Mouse (Mus musculus) neural tube, embryonic 14.5 days (tissue): Measurements from ENCODE around the gene Creg2. TPM values are rescaled to one million over a fixed set of nuclear protein-coding genes. Genes with fewer than 3 reads are reported as not detected.
"Not testable (repeated sequence)": the region's sequence is repeated elsewhere in the genome, so short reads cannot be mapped to it uniquely, and the experiment has no call there.

Experiments
- ATAC-seq: fragments of 200-750 bp; cut with Nextera tagmentation; 2 replicates; pipeline ENCODE4 v1.8.0; 2017; ENCODE audit warnings: low read depth, mild to moderate bottlenecking, moderate TSS enrichment, moderate library complexity
- H3K27ac ChIP-seq: fragments of 300-500 bp; sonication (generic); 2 replicates; pipeline ENCODE4 v1.5.1; 2014; ENCODE audit warnings: low read depth, mild to moderate bottlenecking, control low read depth, low read length, moderate library complexity, mixed read lengths
- H3K27me3 ChIP-seq: fragments of 300-500 bp; sonication (generic); 2 replicates; pipeline ENCODE4 v1.6.1; 2014; ENCODE audit warnings: low read length; ENCODE audit not compliant: control insufficient read depth, insufficient read depth
- H3K36me3 ChIP-seq: fragments of 300-500 bp; sonication (generic); 2 replicates; pipeline ENCODE4 v1.6.1; 2014; ENCODE audit warnings: low read length, mixed read lengths; ENCODE audit not compliant: control insufficient read depth, insufficient read depth
- H3K4me1 ChIP-seq: fragments of 300-500 bp; sonication (generic); 2 replicates; pipeline ENCODE4 v1.6.1; 2014; ENCODE audit warnings: low read length; ENCODE audit not compliant: control insufficient read depth, insufficient read depth
- H3K4me2 ChIP-seq: fragments of 300-500 bp; sonication (generic); 2 replicates; pipeline ENCODE4 v1.6.1; 2014; ENCODE audit warnings: mild to moderate bottlenecking, low read depth, low read length, control low read depth
- H3K4me3 ChIP-seq: fragments of 300-500 bp; sonication (generic); 2 replicates; pipeline ENCODE4 v1.5.1; 2014; ENCODE audit warnings: low read depth, low read length, control low read depth, mixed read lengths
- H3K9ac ChIP-seq: fragments of 300-500 bp; sonication (generic); replicated peaks from 2 replicates; pipeline ENCODE4 v1.6.1; 2014; ENCODE audit warnings: low read depth, mild to moderate bottlenecking, control low read depth, low read length, mixed read lengths
- H3K9me3 ChIP-seq: fragments of 300-500 bp; sonication (generic); 2 replicates; pipeline ENCODE4 v1.6.1; 2016; ENCODE audit warnings: low read length; ENCODE audit not compliant: control insufficient read depth
- WGBS: fragments of 180-500 bp; shearing (Covaris S2); extraction: QIAGEN DNeasy Blood & Tissue Kit; methylation state at CpG from one replicate; pipeline ENCODE4 v1.1.7; 2014; 5-methylcytosine and 5-hydroxymethylcytosine counted together
- polyA plus RNA-seq: library from polyadenylated mRNA; unstranded; fragments of >200 nt; fragmentation: Nextera tagmentation; extraction: Ambion mirVana; gene quantifications from 2 replicates; pipeline ENCODE4 v1.2.1, GENCODE M21; 2014

Creg2 gene
- polyA plus RNA-seq, 1 experiment from 2014 or later, result 10.6 TPM

DNA sequence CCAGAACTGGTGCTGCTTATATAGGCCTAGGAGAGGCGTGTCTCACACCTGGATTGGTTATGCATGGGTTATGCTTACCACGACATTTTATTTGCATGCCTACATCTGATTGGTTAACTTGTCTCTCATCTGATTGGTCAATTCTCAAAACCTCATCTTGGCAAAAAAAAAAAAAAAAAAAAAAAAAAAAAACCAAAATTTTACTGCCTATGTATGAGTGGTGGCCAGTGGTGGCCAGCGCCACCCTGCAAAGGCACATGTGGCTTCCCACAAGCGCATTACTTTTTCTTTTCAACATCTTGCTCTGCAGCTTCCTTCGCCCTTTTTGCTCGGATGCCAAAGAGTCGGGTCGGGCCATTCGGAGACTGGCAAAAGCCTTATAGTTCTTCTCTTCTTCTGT lies 54.1 kb downstream of the Creg2 start:
- not testable (repeated sequence) for H3K9ac ChIP-seq, H3K4me2 ChIP-seq, H3K27ac ChIP-seq, H3K4me3 ChIP-seq, H3K9me3 ChIP-seq, H3K36me3 ChIP-seq, H3K27me3 ChIP-seq, ATAC-seq, H3K4me1 ChIP-seq
- WGBS, result 92% methylated on average over 9 of the region's 9 CpGs

DNA sequence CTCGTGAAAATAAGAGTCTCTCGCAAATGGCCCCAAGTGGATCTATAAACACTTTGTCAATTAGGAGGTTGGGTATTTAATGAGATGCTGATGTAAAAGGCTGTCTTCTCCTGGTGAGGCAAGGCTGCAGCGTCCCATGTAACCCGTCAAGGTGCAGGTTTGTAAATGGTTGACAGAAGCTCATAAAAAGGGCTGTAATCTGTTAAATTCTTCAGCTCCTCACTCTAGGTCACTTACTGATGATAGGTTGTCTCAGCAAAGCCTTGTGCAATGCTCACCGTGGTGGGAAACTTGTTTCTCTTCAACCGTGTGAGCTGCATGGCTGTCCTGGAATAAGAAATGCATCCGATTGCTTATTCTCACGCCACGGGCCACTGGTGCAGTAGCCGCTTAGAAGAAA lies 57.4 kb downstream of the Creg2 start:
- H3K4me2 ChIP-seq, result no peak overlapping the region
- H3K9me3 ChIP-seq, result no peaks in the 10 kb centered on the region
- no peak overlapping the region for H3K9ac ChIP-seq
- no peaks in the 10 kb centered on the region for H3K4me1 ChIP-seq
- WGBS, result 70% methylated on average over 10 of the region's 10 CpGs
- no peak overlapping the region for H3K4me3 ChIP-seq
- H3K27ac ChIP-seq, result no peak overlapping the region
- no peaks in the 10 kb centered on the region for H3K27me3 ChIP-seq
- H3K36me3 ChIP-seq, result no peaks in the 10 kb centered on the region
- no peak for ATAC-seq

- Histone ChIP-seq H3K4me1 (no peaks in the 10 kb centered on the region), H3K4me3 (no peak overlapping the region), H3K27ac (no peak overlapping the region), H3K9ac (no peak overlapping the region), H3K27me3 (no peaks in the 10 kb centered on the region), H3K4me2 (no peak overlapping the region), H3K36me3 (no peaks in the 10 kb centered on the region), H3K9me3 (no peaks in the 10 kb centered on the region)
- 82% methylated on average over 4 of the region's 4 CpGs for WGBS
- ATAC-seq, result no peak
Measured at GRCm38 (mm10) chr1:39592090-39592489, 59.2 kb downstream of the Creg2 start.

DNA sequence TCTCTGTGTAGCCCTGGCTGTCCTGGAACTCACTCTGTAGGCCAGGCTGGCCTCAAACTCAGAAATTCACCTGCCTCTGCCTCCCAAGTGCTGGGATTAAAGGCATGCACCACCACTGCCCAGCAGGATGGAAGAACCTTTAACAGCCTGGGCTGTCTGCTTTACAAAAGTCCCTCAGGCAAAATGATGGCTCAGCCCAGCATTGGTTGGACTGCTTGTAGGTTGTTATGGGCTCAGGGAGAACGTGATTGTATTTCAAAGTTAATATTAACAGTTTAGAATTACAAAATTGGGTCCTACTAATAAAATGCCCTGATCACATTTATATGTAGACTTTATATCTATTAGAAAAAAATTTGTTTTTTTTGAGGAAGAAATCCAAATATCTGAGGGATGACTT lies 59.7 kb downstream of the Creg2 start:
- H3K36me3 ChIP-seq, H3K4me3 ChIP-seq, H3K27me3 ChIP-seq, H3K9me3 ChIP-seq, H3K4me1 ChIP-seq, H3K9ac ChIP-seq, ATAC-seq, H3K4me2 ChIP-seq, H3K27ac ChIP-seq: not testable (repeated sequence)
- WGBS, result 72% methylated on average over 1 of the region's 1 CpGs

- no peak overlapping the region for H3K27ac ChIP-seq
- H3K9ac ChIP-seq, result no peak overlapping the region
- no peaks in the 10 kb centered on the region for H3K27me3 ChIP-seq
- H3K9me3 ChIP-seq, result no peaks in the 10 kb centered on the region
- no peak overlapping the region for H3K4me2 ChIP-seq
- WGBS, result 79% methylated on average over 5 of the region's 5 CpGs
- no peaks in the 10 kb centered on the region for H3K4me1 ChIP-seq
- no peak overlapping the region for H3K4me3 ChIP-seq
- ATAC-seq, result no peak
- H3K36me3 ChIP-seq, result no peaks in the 10 kb centered on the region
Measured at GRCm38 (mm10) chr1:39590193-39590592, 61.1 kb downstream of the Creg2 start.

DNA sequence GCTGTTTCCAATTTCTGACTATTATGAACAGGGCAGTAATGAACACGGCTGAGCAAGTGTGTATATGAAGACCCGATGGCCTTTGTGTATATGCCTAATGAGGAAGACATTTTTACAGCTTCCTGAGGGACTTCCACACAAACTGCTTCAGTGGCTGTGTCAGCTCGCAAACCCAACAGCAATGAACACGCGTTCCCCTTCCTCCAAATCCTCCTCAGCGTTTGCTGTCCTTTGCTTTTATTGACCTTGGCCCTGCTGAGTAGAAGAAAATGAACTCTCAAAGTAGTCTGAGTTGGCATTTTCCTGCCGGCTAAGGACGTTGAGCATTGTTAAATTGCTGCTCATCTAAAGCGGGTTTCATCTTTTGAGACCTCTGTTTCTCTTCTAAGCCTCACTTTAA lies 65.9 kb downstream of the Creg2 start:
- Histone ChIP-seq H3K9ac (no peak overlapping the region), H3K4me3 (no peak overlapping the region), H3K4me1 (no peaks in the 10 kb centered on the region), H3K9me3 (no peaks in the 10 kb centered on the region), H3K36me3 (no peaks in the 10 kb centered on the region), H3K27me3 (no peaks in the 10 kb centered on the region), H3K4me2 (no peak overlapping the region), H3K27ac (no peak overlapping the region)
- no peak for ATAC-seq
- WGBS, result 81% methylated on average over 9 of the region's 9 CpGs

- ATAC-seq, result no peak
- 83% methylated on average over 9 of the region's 9 CpGs for WGBS
- H3K36me3 ChIP-seq, result no peaks in the 10 kb centered on the region
Measured at GRCm38 (mm10) chr1:39583173-39583572, 68.1 kb downstream of the Creg2 start.

GRCm38 (mm10) chr1:39581215-39581614 lies 70.1 kb downstream of the Creg2 start:
- no peak overlapping the region for H3K4me2 ChIP-seq
- no peak overlapping the region for H3K9ac ChIP-seq
- H3K9me3 ChIP-seq, result no peaks in the 10 kb centered on the region
- H3K4me1 ChIP-seq, result peaks cover 3% of the 10 kb centered on the region; the same call in 1 of the 2 replicates
- no peak for ATAC-seq
- H3K27me3 ChIP-seq, result no peaks in the 10 kb centered on the region
- H3K27ac ChIP-seq, result no peak overlapping the region
- H3K4me3 ChIP-seq, result no peak overlapping the region
- no peaks in the 10 kb centered on the region for H3K36me3 ChIP-seq
- WGBS, result 82% methylated on average over 2 of the region's 3 CpGs

More at GRCm38 (mm10) chr1:39583173-39583572, 68.1 kb downstream of the Creg2 start:
- H3K27ac ChIP-seq, result no peak overlapping the region
- no peaks in the 10 kb centered on the region for H3K27me3 ChIP-seq
- no peaks in the 10 kb centered on the region for H3K9me3 ChIP-seq
- no peak overlapping the region for H3K4me2 ChIP-seq
- no peaks in the 10 kb centered on the region for H3K4me1 ChIP-seq
- no peak overlapping the region for H3K9ac ChIP-seq
- no peak overlapping the region for H3K4me3 ChIP-seq

- Histone ChIP-seq H3K27ac (no peak overlapping the region), H3K27me3 (no peaks in the 10 kb centered on the region), H3K4me3 (no peak overlapping the region), H3K9me3 (no peaks in the 10 kb centered on the region), H3K9ac (no peak overlapping the region), H3K4me1 (peaks cover 15% of the 10 kb centered on the region; the same call in 1 of the 2 replicates), H3K4me2 (no peak overlapping the region), H3K36me3 (no peaks in the 10 kb centered on the region)
- 87% methylated on average over 6 of the region's 6 CpGs for WGBS
- ATAC-seq, result no peak
Measured at GRCm38 (mm10) chr1:39579139-39579538, 72.1 kb downstream of the Creg2 start.

DNA sequence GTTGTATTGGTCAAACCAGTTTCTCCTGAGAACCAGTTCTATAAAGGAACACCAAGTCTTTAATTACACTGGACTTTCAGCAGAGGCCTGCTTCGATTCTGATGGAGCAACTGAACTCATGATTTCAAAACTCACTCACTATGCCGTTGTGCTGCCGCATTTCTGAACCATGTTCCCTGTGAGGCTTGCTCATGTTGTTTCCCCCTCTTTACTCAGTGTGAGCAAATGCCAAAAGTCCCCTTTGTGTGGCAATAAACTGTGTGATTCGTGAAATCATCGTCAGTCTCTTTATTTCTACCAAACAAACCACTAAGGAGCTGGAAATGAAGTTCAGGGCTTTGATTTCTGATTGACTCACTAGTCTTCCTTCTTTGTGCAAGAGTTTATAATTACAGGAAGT lies 72.8 kb downstream of the Creg2 start:
- no peak overlapping the region for H3K27ac ChIP-seq
- H3K4me3 ChIP-seq, result no peak overlapping the region
- no peak overlapping the region for H3K4me2 ChIP-seq
- no peak for ATAC-seq
- H3K27me3 ChIP-seq, result no peaks in the 10 kb centered on the region
- no peaks in the 10 kb centered on the region for H3K36me3 ChIP-seq
- no peaks in the 10 kb centered on the region for H3K9me3 ChIP-seq
- no peak overlapping the region for H3K9ac ChIP-seq
- 87% methylated on average over 5 of the region's 5 CpGs for whole genome bisulfite sequencing
- peaks cover 15% of the 10 kb centered on the region; the same call in 1 of the 2 replicates for H3K4me1 ChIP-seq
